Mouse (Mus musculus): ENCODE measurements at regions not wholly inside any gene's neighbourhood (a gene's known extent, or its start where the extent isn't known, plus 50 kb on each side); places are given as distances from the start of the nearest gene placed in this dataset.

GRCm38 (mm10) chr3:33902431-33902830 lies 58.3 kb upstream of the Ccdc39 start:
- WGBS: 81% methylated on average over 2 of the region's 2 CpGs
- no peak for ATAC-seq (replicated peaks; ENCODE audit: insufficient number of reproducible peaks, low FRiP score, low TSS enrichment, low read depth)

GRCm38 (mm10) chr3:33903326-33903725 lies 59.2 kb upstream of the Ccdc39 start:
- H3K9ac ChIP-seq (replicated peaks; ENCODE audit: low read length): no peak overlapping the region
- DNase-seq (ENCODE audit: low spot score) (no peak), ATAC-seq (replicated peaks; ENCODE audit: insufficient number of reproducible peaks, low FRiP score, low TSS enrichment, low read depth) (no peak)
- H3K4me3 ChIP-seq (ENCODE audit: low read depth, low read length): no peak overlapping the region
- no peaks in the 10 kb centered on the region for H3K27me3 ChIP-seq (ENCODE audit: control insufficient read depth, insufficient read depth, low read length)
- no peaks in the 10 kb centered on the region for H3K36me3 ChIP-seq (replicated peaks; ENCODE audit: control insufficient read depth, insufficient read depth, low read depth, low read length)
- no peaks in the 10 kb centered on the region for H3K9me3 ChIP-seq (replicated peaks; ENCODE audit: control insufficient read depth, low read length)
- no peaks in the 10 kb centered on the region for H3K4me1 ChIP-seq (ENCODE audit: control insufficient read depth, insufficient read depth, low read length)
- WGBS: 77% methylated on average over 8 of the region's 8 CpGs
- H3K4me2 ChIP-seq (ENCODE audit: low read depth, low read length): no peak overlapping the region
- no peak overlapping the region for H3K27ac ChIP-seq (replicated peaks; ENCODE audit: low read depth, low read length)

More at GRCm38 (mm10) chr3:33902431-33902830, 58.3 kb upstream of the Ccdc39 start:
- Histone ChIP-seq H3K36me3 (replicated peaks; ENCODE audit: control insufficient read depth, insufficient read depth, low read depth, low read length) (no peaks in the 10 kb centered on the region), H3K9ac (replicated peaks; ENCODE audit: low read length) (no peak overlapping the region), H3K4me2 (ENCODE audit: low read depth, low read length) (no peak overlapping the region), H3K9me3 (replicated peaks; ENCODE audit: control insufficient read depth, low read length) (no peaks in the 10 kb centered on the region), H3K4me3 (ENCODE audit: low read depth, low read length) (no peak overlapping the region), H3K4me1 (ENCODE audit: control insufficient read depth, insufficient read depth, low read length) (no peaks in the 10 kb centered on the region), H3K27me3 (ENCODE audit: control insufficient read depth, insufficient read depth, low read length) (no peaks in the 10 kb centered on the region), H3K27ac (replicated peaks; ENCODE audit: low read depth, low read length) (no peak overlapping the region)
- DNase-seq (ENCODE audit: low spot score): no peak

- ATAC-seq (replicated peaks; ENCODE audit: insufficient number of reproducible peaks, low FRiP score, low TSS enrichment, low read depth): no peak
- Histone ChIP-seq H3K9me3 (replicated peaks; ENCODE audit: control insufficient read depth, low read length) (no peaks in the 10 kb centered on the region), H3K27me3 (ENCODE audit: control insufficient read depth, insufficient read depth, low read length) (no peaks in the 10 kb centered on the region), H3K4me3 (ENCODE audit: low read depth, low read length) (no peak overlapping the region), H3K36me3 (replicated peaks; ENCODE audit: control insufficient read depth, insufficient read depth, low read depth, low read length) (no peaks in the 10 kb centered on the region), H3K4me1 (ENCODE audit: control insufficient read depth, insufficient read depth, low read length) (no peaks in the 10 kb centered on the region), H3K4me2 (ENCODE audit: low read depth, low read length) (no peak overlapping the region), H3K27ac (replicated peaks; ENCODE audit: low read depth, low read length) (no peak overlapping the region), H3K9ac (replicated peaks; ENCODE audit: low read length) (no peak overlapping the region)
- 40% methylated on average over 4 of the region's 4 CpGs for WGBS
- no peak for DNase-seq (ENCODE audit: low spot score)
These were observed 59.7 kb upstream of the Ccdc39 start for GRCm38 (mm10) chr3:33903816-33904215.

- Histone ChIP-seq H3K27ac (replicated peaks; ENCODE audit: low read depth, low read length) (no peak overlapping the region), H3K4me2 (ENCODE audit: low read depth, low read length) (no peak overlapping the region), H3K9ac (replicated peaks; ENCODE audit: low read length) (no peak overlapping the region), H3K36me3 (replicated peaks; ENCODE audit: control insufficient read depth, insufficient read depth, low read depth, low read length) (no peaks in the 10 kb centered on the region), H3K4me1 (ENCODE audit: control insufficient read depth, insufficient read depth, low read length) (no peaks in the 10 kb centered on the region), H3K4me3 (ENCODE audit: low read depth, low read length) (no peak overlapping the region), H3K27me3 (ENCODE audit: control insufficient read depth, insufficient read depth, low read length) (no peaks in the 10 kb centered on the region), H3K9me3 (replicated peaks; ENCODE audit: control insufficient read depth, low read length) (no peaks in the 10 kb centered on the region)
- DNase-seq (ENCODE audit: low spot score) (peak; percentile 52), ATAC-seq (replicated peaks; ENCODE audit: insufficient number of reproducible peaks, low FRiP score, low TSS enrichment, low read depth) (0 out of 2 replicates have a peak, but pooled peaks have one; percentile 50)
- WGBS: 39% methylated on average over 22 of the region's 22 CpGs
These were observed 61.0 kb upstream of the Ccdc39 start for GRCm38 (mm10) chr3:33904854-33905678.

- Histone ChIP-seq H3K9ac (replicated peaks; ENCODE audit: low read length) (no peak overlapping the region), H3K27ac (replicated peaks; ENCODE audit: low read depth, low read length) (no peak overlapping the region), H3K4me1 (ENCODE audit: control insufficient read depth, insufficient read depth, low read length) (no peaks in the 10 kb centered on the region), H3K4me2 (ENCODE audit: low read depth, low read length) (no peak overlapping the region), H3K36me3 (replicated peaks; ENCODE audit: control insufficient read depth, insufficient read depth, low read depth, low read length) (no peaks in the 10 kb centered on the region), H3K4me3 (ENCODE audit: low read depth, low read length) (no peak overlapping the region), H3K9me3 (replicated peaks; ENCODE audit: control insufficient read depth, low read length) (no peaks in the 10 kb centered on the region), H3K27me3 (ENCODE audit: control insufficient read depth, insufficient read depth, low read length) (no peaks in the 10 kb centered on the region)
- 44% methylated on average over 5 of the region's 5 CpGs for whole genome bisulfite sequencing
- ATAC-seq (replicated peaks; ENCODE audit: insufficient number of reproducible peaks, low FRiP score, low TSS enrichment, low read depth) (no peak), DNase-seq (ENCODE audit: low spot score) (no peak)
These were observed 61.5 kb upstream of the Ccdc39 start for GRCm38 (mm10) chr3:33905679-33906007.

- H3K4me2 ChIP-seq (ENCODE audit: low read depth, low read length): no peak overlapping the region
- ATAC-seq (replicated peaks; ENCODE audit: insufficient number of reproducible peaks, low FRiP score, low TSS enrichment, low read depth): no peak
- WGBS: 86% methylated on average over 8 of the region's 8 CpGs
- no peaks in the 10 kb centered on the region for H3K9me3 ChIP-seq (replicated peaks; ENCODE audit: control insufficient read depth, low read length)
- no peak overlapping the region for H3K9ac ChIP-seq (replicated peaks; ENCODE audit: low read length)
- DNase-seq (ENCODE audit: low spot score): no peak
- no peak overlapping the region for H3K4me3 ChIP-seq (ENCODE audit: low read depth, low read length)
- no peaks in the 10 kb centered on the region for H3K4me1 ChIP-seq (ENCODE audit: control insufficient read depth, insufficient read depth, low read length)
- no peaks in the 10 kb centered on the region for H3K36me3 ChIP-seq (replicated peaks; ENCODE audit: control insufficient read depth, insufficient read depth, low read depth, low read length)
- H3K27me3 ChIP-seq (ENCODE audit: control insufficient read depth, insufficient read depth, low read length): no peaks in the 10 kb centered on the region
- H3K27ac ChIP-seq (replicated peaks; ENCODE audit: low read depth, low read length): no peak overlapping the region
These were observed 63.0 kb upstream of the Ccdc39 start for GRCm38 (mm10) chr3:33907061-33907460.

- Histone ChIP-seq H3K9me3 (replicated peaks; ENCODE audit: control insufficient read depth, low read length) (no peaks in the 10 kb centered on the region), H3K27ac (replicated peaks; ENCODE audit: low read depth, low read length) (no peak overlapping the region), H3K4me1 (ENCODE audit: control insufficient read depth, insufficient read depth, low read length) (no peaks in the 10 kb centered on the region), H3K27me3 (ENCODE audit: control insufficient read depth, insufficient read depth, low read length) (no peaks in the 10 kb centered on the region), H3K4me3 (ENCODE audit: low read depth, low read length) (no peak overlapping the region), H3K9ac (replicated peaks; ENCODE audit: low read length) (no peak overlapping the region), H3K4me2 (ENCODE audit: low read depth, low read length) (no peak overlapping the region), H3K36me3 (replicated peaks; ENCODE audit: control insufficient read depth, insufficient read depth, low read depth, low read length) (no peaks in the 10 kb centered on the region)
- WGBS: 84% methylated on average over 9 of the region's 9 CpGs
- DNase-seq (ENCODE audit: low spot score): no peak
- ATAC-seq (replicated peaks; ENCODE audit: insufficient number of reproducible peaks, low FRiP score, low TSS enrichment, low read depth): no peak
These were observed 67.4 kb upstream of the Ccdc39 start for GRCm38 (mm10) chr3:33911559-33911958.

- no peak overlapping the region for H3K4me2 ChIP-seq (ENCODE audit: low read depth, low read length)
- H3K27me3 ChIP-seq (ENCODE audit: control insufficient read depth, insufficient read depth, low read length): no peaks in the 10 kb centered on the region
- H3K9ac ChIP-seq (replicated peaks; ENCODE audit: low read length): no peak overlapping the region
- H3K4me3 ChIP-seq (ENCODE audit: low read depth, low read length): no peak overlapping the region
- H3K4me1 ChIP-seq (ENCODE audit: control insufficient read depth, insufficient read depth, low read length): no peaks in the 10 kb centered on the region
- H3K9me3 ChIP-seq (replicated peaks; ENCODE audit: control insufficient read depth, low read length): no peaks in the 10 kb centered on the region
- H3K27ac ChIP-seq (replicated peaks; ENCODE audit: low read depth, low read length): no peak overlapping the region
- H3K36me3 ChIP-seq (replicated peaks; ENCODE audit: control insufficient read depth, insufficient read depth, low read depth, low read length): no peaks in the 10 kb centered on the region
- WGBS: 86% methylated on average over 5 of the region's 5 CpGs
- DNase-seq (ENCODE audit: low spot score) (no peak), ATAC-seq (replicated peaks; ENCODE audit: insufficient number of reproducible peaks, low FRiP score, low TSS enrichment, low read depth) (no peak)
These were observed 69.4 kb upstream of the Ccdc39 start for GRCm38 (mm10) chr3:33913470-33913869.
